Mouse (Mus musculus) yolk sac, embryonic 10.5 days (tissue): ENCODE measurements around the gene Glrp1.

Experiments used
- DNase-seq: peaks from one replicate; pipeline ENCODE4 v3.0.0-alpha.2; 2017; ENCODE audit warnings: low spot score

Glrp1 gene

GRCm38 (mm10) chr1:88492415-88492814, 17.5 kb downstream of the Glrp1 start:
- DNase-seq: no peak

DNA sequence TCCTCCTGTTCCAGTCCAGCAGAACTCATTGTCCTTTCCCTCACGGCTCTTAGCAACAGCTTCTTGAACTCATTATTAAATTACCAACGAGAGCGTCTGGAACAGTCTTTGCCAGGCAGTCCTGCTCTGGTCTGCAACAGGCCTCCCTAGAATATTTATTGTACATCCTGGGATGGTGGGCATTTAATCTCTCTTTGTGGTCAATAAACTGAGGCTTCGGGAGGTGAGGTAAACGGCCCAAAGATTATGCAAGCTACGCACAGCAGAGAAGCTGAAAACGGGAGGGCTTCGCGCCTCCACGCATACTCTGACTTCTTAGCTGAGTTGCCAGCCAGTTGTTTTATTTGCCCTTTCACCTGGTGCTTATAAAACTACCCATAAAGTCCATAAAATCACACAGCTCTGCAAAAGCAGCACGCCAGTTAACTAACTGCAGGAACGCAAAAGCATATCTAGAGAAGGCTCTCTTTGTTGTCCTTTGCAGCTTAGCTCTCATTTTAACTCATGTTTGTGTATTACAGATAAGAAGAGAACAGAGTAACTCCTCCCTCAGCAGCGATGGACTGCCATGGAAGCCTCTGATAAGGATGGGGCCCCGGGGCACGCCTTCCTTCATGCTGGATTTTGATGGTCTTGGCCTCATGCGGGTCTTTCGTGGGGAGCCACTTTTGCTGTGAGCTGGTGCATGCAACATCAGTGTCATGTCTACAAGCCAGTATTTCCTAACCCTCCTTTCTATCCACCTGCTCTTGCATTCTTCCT, 18.1 kb downstream of the Glrp1 start:
- DNase-seq: peak; percentile 20

GRCm38 (mm10) chr1:88490164-88490563, 19.7 kb downstream of the Glrp1 start:
- no peak for DNase-seq

DNA sequence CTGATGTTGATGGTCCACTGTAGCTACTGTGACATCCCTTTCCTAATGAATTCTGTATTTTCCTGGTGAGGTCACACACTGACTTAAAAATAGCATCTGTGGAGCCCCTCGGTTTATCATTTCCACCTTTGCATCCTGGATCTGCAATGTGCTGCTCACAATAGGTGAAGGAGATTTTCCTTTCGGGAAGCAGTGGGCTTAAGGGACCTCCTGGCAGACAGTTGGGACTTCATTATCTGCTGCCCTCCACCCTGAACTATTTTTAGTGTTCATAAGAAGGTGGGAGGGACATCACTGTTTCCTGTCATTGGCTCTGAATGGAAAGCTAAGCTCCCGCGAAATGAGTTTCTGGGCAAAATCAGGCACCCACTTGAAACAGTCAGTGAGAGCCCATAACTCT, 20.9 kb downstream of the Glrp1 start:
- no peak for DNase-seq

GRCm38 (mm10) chr1:88486336-88486735, 23.5 kb downstream of the Glrp1 start:
- DNase-seq: no peak

- DNase-seq: no peak
Observed at GRCm38 (mm10) chr1:88484059-88484458, 25.8 kb downstream of the Glrp1 start.

GRCm38 (mm10) chr1:88482142-88483099, 27.4 kb downstream of the Glrp1 start:
- DNase-seq: no peak

- no peak for DNase-seq
Observed at GRCm38 (mm10) chr1:88480594-88480993, 29.3 kb downstream of the Glrp1 start.

GRCm38 (mm10) chr1:88478205-88478604, 31.7 kb downstream of the Glrp1 start:
- no peak for DNase-seq

DNA sequence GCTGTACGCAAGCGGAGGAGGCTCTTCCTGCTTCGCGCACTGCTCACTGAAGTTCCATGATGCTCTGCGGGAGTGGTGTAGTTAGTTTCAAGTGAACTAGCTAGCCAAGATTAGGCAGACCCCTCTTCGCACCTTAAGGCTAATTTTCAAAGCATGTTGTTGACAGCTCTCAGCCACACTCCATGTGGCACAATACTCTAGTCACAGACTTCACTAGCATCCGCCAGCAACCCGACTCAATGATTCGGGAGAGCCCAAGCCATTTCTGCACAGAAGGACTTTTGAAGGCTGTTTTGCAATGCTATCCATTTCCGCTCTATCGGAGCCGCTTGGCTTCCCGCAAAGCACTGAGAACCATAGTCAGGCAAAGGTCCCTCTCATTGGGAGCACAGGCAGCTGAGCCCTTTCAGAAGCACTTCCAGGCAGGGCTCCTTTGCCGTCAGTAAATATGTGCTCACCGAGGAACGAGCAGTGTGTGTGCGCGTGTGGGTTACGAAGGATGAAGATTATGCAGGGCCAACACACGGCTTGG, 33.2 kb downstream of the Glrp1 start:
- DNase-seq: no peak

GRCm38 (mm10) chr1:88475502-88475953, 34.3 kb downstream of the Glrp1 start:
- peak; percentile 82 for DNase-seq

GRCm38 (mm10) chr1:88474598-88474997, 35.3 kb downstream of the Glrp1 start:
- peak; percentile 55 for DNase-seq

DNA sequence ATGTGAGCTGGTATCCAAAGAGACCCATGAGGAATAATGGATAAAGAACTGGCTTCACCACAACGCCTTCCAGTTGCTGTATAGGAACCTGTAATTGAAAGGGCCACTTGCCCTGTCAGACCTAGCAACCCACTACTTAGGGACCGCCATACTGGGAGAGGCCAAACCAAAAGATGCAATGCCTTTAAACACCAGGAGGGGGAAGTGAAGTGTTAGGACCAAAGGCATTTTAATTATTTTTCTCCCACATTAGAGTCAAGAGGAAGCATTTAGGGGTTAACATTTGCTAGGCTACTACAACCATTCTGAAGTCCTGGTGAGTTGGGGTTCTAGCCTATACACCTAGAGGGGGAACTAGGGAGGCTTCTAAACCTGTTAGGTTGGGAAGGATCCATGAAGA, 36.0 kb downstream of the Glrp1 start:
- peak; percentile 18 for DNase-seq

GRCm38 (mm10) chr1:88472258-88472657, 37.6 kb downstream of the Glrp1 start:
- no peak for DNase-seq

- DNase-seq: no peak
Observed at GRCm38 (mm10) chr1:88469746-88470145, 40.1 kb downstream of the Glrp1 start.

DNA sequence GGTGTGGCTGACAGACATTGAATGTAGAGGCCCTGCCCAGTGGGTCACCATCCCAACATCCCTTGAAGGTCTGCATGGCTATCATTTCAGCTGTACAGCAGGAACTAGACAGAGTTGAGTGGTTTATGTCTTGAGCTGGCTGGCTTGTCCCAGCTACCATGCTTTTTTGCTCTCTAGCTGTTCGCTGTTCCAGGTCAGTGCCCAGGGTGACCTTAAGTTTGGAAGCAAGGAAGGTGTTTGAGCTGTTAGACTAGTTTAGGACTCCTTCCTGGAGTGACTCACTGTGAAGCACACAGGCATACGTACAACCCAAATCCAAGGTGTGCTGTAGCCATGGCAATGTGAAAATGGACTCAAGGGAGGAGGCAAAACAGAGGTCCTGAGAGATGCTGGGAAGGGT, 41.5 kb downstream of the Glrp1 start:
- no peak for DNase-seq

DNA sequence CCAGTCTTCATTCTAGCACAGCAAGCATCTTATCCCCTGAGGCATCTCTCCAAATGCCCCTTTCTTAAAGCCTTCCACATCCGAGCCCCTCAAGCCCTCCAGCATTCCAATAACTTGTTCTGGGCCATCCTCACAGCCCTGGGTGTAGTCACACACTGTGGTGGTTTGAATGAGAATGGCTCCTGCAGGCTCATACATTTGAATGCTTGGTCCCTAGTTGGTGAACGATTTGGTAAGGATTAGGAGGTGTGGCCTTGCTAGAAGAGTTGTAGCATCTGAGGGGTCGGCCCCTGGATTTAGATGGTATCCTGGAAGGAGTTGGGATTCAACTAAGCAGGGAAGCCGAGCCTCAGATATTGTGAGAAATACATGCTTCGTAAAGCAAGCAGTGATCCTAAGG, 42.0 kb downstream of the Glrp1 start:
- no peak for DNase-seq

GRCm38 (mm10) chr1:88466325-88467064, 43.4 kb downstream of the Glrp1 start:
- no peak for DNase-seq

DNA sequence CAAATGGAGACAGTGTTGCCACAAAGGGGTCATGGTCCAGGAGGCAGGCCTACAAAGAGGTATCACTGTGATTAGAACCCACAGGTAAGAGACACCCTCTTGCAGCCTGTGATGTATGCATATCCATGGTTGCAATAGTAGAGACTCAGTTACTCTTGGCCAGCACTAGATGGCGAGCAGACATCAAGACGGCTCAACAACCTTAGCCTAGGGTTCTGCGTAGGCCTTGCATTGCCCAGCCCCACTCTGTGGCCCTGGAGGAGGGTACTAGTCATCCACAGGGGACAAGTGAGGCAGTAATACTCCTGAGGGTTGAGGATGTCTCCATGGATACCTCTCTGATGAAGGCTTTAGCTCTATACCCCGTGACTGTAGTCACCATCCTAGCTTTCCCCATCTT, 44.1 kb downstream of the Glrp1 start:
- DNase-seq: no peak

- DNase-seq: peak; percentile 57
Observed at GRCm38 (mm10) chr1:88464109-88464905, 45.6 kb downstream of the Glrp1 start.

DNA sequence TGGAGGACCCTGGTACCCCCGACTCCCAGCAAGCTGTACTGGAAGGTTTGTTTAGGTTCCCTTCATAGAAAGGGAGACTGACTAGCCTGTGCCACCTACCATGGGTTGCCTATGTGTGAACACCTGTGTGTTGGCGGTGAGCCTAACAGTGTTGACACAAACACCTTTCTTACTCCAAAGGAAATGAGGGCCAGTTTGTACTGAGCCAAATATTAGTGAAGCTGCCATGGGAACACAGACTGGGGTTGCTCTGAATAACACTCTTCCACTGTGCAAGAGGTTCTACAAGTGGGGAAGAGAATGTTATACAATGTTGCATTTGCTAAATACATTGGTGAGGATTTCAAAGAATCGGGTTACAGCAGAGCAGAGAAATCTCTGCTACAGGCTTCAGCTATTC, 46.6 kb downstream of the Glrp1 start:
- no peak for DNase-seq
